Mouse (Mus musculus): Measurements from ENCODE around the gene Gstm2. TPM values are rescaled to one million over a fixed set of nuclear protein-coding genes. Genes with fewer than 3 reads are reported as not detected.

Gene Gstm2
- 1 to 10 TPM in 1 of 2 experiments, not detected in 1; 1.0 TPM for polyA plus RNA-seq (2017; shearing (Covaris generic))

GRCm38 (mm10) chr3:107986041-107986562 is at the start of gene Gstm2:
Gene Gstm2 (minus strand): TSS chr3:107986453.

GRCm38 (mm10) chr3:108017473-108018189 is 31.4 kb upstream of the Gstm2 start, which contains the start of gene Gstm1:
Gene Gstm1 (minus strand): TSS chr3:108017973.

GRCm38 (mm10) chr3:107968724-107969395 is 17.4 kb downstream of the Gstm2 start, which contains the start of gene Gstm3:
Gene Gstm3 (minus strand): TSS chr3:107969283.

GRCm38 (mm10) chr3:107943239-107943990 is 42.8 kb downstream of the Gstm2 start, which contains the start of gene Gstm6:
Gene Gstm6 (minus strand): TSS chr3:107943749.

Other genes with a start within 250 kb of the Gstm2 start
- 10 to 100 TPM; 59.3 to 75.4 TPM for gene Csf1, start 226.0 kb downstream of the Gstm2 start, polyA plus RNA-seq (2017; shearing (Covaris generic))
- not detected for gene Eps8l3, start 109.2 kb downstream of the Gstm2 start, polyA plus RNA-seq (2017; shearing (Covaris generic))
- 1 to 10 TPM in 1 of 2 experiments, under 1 TPM in 1; 0.83 to 2.7 TPM for gene Gstm5, start 90.6 kb downstream of the Gstm2 start, polyA plus RNA-seq (2017; shearing (Covaris generic))
- gene Gstm7, start 54.6 kb downstream of the Gstm2 start, polyA plus RNA-seq (2017; shearing (Covaris generic)): 1 to 10 TPM in 1 of 2 experiments, under 1 TPM in 1; 0.86 to 1.1 TPM
- gene Gstm6, start 42.7 kb downstream of the Gstm2 start, polyA plus RNA-seq (2017; shearing (Covaris generic)): under 1 TPM in 1 of 2 experiments, not detected in 1; 0.92 TPM
- not detected for gene Gstm3, start 17.2 kb downstream of the Gstm2 start, polyA plus RNA-seq (2017; shearing (Covaris generic))
- 1 to 10 TPM; 2.0 to 2.9 TPM for gene Gstm1, start 31.5 kb upstream of the Gstm2 start, polyA plus RNA-seq (2017; shearing (Covaris generic))
- 10 to 100 TPM; 10.3 to 11.1 TPM for gene Gstm4, start 58.4 kb upstream of the Gstm2 start, polyA plus RNA-seq (2017; shearing (Covaris generic))
- 10 to 100 TPM; 43.5 to 46.0 TPM for gene Ampd2, start 100.2 kb upstream of the Gstm2 start, polyA plus RNA-seq (2017; shearing (Covaris generic))
- 1 to 10 TPM in 1 of 2 experiments, not detected in 1; 1.4 TPM for gene Gnat2, start 106.3 kb upstream of the Gstm2 start, polyA plus RNA-seq (2017; shearing (Covaris generic))
- 100 to 1,000 TPM; 164 to 198 TPM for gene Gnai3, start 159.7 kb upstream of the Gstm2 start, polyA plus RNA-seq (2017; shearing (Covaris generic))
- gene Gpr61, start 168.4 kb upstream of the Gstm2 start, polyA plus RNA-seq (2017; shearing (Covaris generic)): under 1 TPM; 0.39 to 0.55 TPM
- 1 to 10 TPM; 1.0 to 1.3 TPM for gene Amigo1, start 199.9 kb upstream of the Gstm2 start, polyA plus RNA-seq (2017; shearing (Covaris generic))
- gene Cyb561d1, start 214.8 kb upstream of the Gstm2 start, polyA plus RNA-seq (2017; shearing (Covaris generic)): 10 to 100 TPM; 18.3 to 26.0 TPM
- gene Atxn7l2, start 224.5 kb upstream of the Gstm2 start, polyA plus RNA-seq (2017; shearing (Covaris generic)): 10 to 100 TPM in 1 of 2 experiments, 1 to 10 TPM in 1; 5.5 to 11.5 TPM
- not detected for gene Sypl2, start 240.2 kb upstream of the Gstm2 start, polyA plus RNA-seq (2017; shearing (Covaris generic))